Mouse (Mus musculus): ENCODE results near the gene Ppm1g.
"Not testable (repeated sequence)": the region's sequence is repeated elsewhere in the genome, so short reads cannot be mapped to it uniquely, and the experiment has no call there.

The Ppm1g gene

GRCm38 (mm10) chr5:31218294-31218693 lies 2.2 kb downstream of the Ppm1g start:
- DNase-seq: no peak

GRCm38 (mm10) chr5:31216554-31216953 lies 3.9 kb downstream of the Ppm1g start:
- not testable (repeated sequence) for DNase-seq

- DNase-seq: no peak
These were observed 16.1 kb downstream of the Ppm1g start for GRCm38 (mm10) chr5:31204421-31204820.

- DNase-seq: no peak
These were observed 16.6 kb downstream of the Ppm1g start for GRCm38 (mm10) chr5:31203866-31204265.

GRCm38 (mm10) chr5:31202933-31203332 lies 17.6 kb downstream of the Ppm1g start:
- DNase-seq: no peak

- DNase-seq: peak; percentile 98
These were observed 18.5 kb downstream of the Ppm1g start, which contains the start of gene Zfp513 for GRCm38 (mm10) chr5:31201742-31202590. Zfp513 (minus strand) TSS chr5:31202303.

- DNase-seq: no peak
These were observed 19.3 kb downstream of the Ppm1g start for GRCm38 (mm10) chr5:31201042-31201741.

- no peak for DNase-seq
These were observed 20.1 kb downstream of the Ppm1g start for GRCm38 (mm10) chr5:31200327-31200768.

- no peak for DNase-seq
These were observed 20.6 kb downstream of the Ppm1g start for GRCm38 (mm10) chr5:31199893-31200292.

GRCm38 (mm10) chr5:31199321-31199892 lies 21.1 kb downstream of the Ppm1g start:
- no peak for DNase-seq

- DNase-seq: no peak
These were observed 21.7 kb downstream of the Ppm1g start for GRCm38 (mm10) chr5:31198616-31199320.

- DNase-seq: no peak
These were observed 22.3 kb downstream of the Ppm1g start for GRCm38 (mm10) chr5:31198170-31198569.

- no peak for DNase-seq
These were observed 23.4 kb downstream of the Ppm1g start for GRCm38 (mm10) chr5:31197072-31197471.

- DNase-seq: no peak
These were observed 24.3 kb downstream of the Ppm1g start for GRCm38 (mm10) chr5:31196207-31196606.

GRCm38 (mm10) chr5:31195671-31196070 lies 24.8 kb downstream of the Ppm1g start:
- no peak for DNase-seq

- no peak for DNase-seq
These were observed 25.7 kb downstream of the Ppm1g start for GRCm38 (mm10) chr5:31194486-31195485.

- DNase-seq: no peak
These were observed 26.7 kb downstream of the Ppm1g start for GRCm38 (mm10) chr5:31193631-31194281.

- DNase-seq: peak; percentile 100
These were observed 27.4 kb downstream of the Ppm1g start, which contains the start of the genes Snx17 and Eif2b4 for GRCm38 (mm10) chr5:31192939-31193630. Snx17 (plus strand) TSS chr5:31193227. Eif2b4 (minus strand) TSS chr5:31193430.

GRCm38 (mm10) chr5:31192045-31192938 lies 28.2 kb downstream of the Ppm1g start:
- peak in 1 of 2 experiments; percentile 81 for DNase-seq

Measured in lung, adult 18-20 months (tissue).